ENCODE assay signal across 11 mouse cellular contexts in the genomic region with DNA sequence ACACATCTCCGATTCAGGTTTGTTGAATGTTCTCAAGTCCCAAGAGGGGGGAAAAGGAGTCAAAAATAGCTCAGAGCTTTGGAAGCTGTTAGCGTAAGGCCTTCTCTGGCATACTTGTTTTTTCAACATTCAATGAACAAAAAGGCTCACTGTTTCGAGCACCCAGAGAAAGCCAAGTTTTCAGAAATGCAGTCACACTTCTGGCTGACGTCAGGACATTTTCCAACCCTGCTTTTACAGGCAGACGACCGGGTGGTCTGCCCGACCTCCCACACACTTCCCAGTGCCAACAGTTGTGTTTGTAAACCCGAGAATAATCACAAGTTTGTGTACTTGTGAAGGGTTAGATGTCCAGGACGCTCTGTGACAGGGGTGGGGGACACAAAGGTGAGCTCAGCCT.
DNase-seq lines count a peak whose midpoint lies in the region; ATAC-seq and TF ChIP-seq lines count a peak whose summit lies in the region.
"Had no signal": no experiment of that assay in that cellular context is flagged by ENCODE, and none has a peak within 500 bp of the region (broad histone marks: within the 10 kb centered on the region; RNA-seq: fewer than 3 reads in every experiment).

No protein-coding gene starts in this region.

- no peak overlapping the region for H3K4me2 ChIP-seq in hindbrain, postnatal 0 days (ENCODE audit: low read depth, low read length)
- H3K4me2 ChIP-seq in hindbrain, embryonic 14.5 days (replicated peaks) = no peak overlapping the region
- no peak overlapping the region for H3K4me2 ChIP-seq in limb, embryonic 14.5 days (replicated peaks; ENCODE audit: low read depth, low read length, severe bottlenecking)
- H3K4me2 ChIP-seq: forebrain, embryonic 15.5 days had no signal

- no peak for ATAC-seq in hindbrain, postnatal 0 days
- ATAC-seq in hindbrain, embryonic 14.5 days (ENCODE audit: low FRiP score) = no peak
- peak; percentile 83 for ATAC-seq in limb, embryonic 14.5 days (ENCODE audit: low FRiP score, low read depth)
- ATAC-seq: forebrain, embryonic 15.5 days had no signal

- H3K27me3 ChIP-seq in hindbrain, postnatal 0 days (ENCODE audit: insufficient read depth, low read length) = no peaks in the 10 kb centered on the region
- H3K27me3 ChIP-seq in hindbrain, embryonic 14.5 days (ENCODE audit: control insufficient read depth, insufficient read depth, low read length) = no peaks in the 10 kb centered on the region
- H3K27me3 ChIP-seq in limb, embryonic 14.5 days (ENCODE audit: control insufficient read depth, insufficient read depth, low read length) = no peaks in the 10 kb centered on the region
- H3K27me3 ChIP-seq: forebrain, embryonic 15.5 days had no signal

- H3K4me1 ChIP-seq in hindbrain, postnatal 0 days (ENCODE audit: insufficient read depth, low read length) = no peaks in the 10 kb centered on the region
- no peaks in the 10 kb centered on the region for H3K4me1 ChIP-seq in hindbrain, embryonic 14.5 days (replicated peaks; ENCODE audit: control insufficient read depth, insufficient read depth, low read length)
- H3K4me1 ChIP-seq in limb, embryonic 14.5 days (ENCODE audit: control insufficient read depth, insufficient read depth, low read length) = peaks cover 5% of the 10 kb centered on the region; the same call in 1 of the 2 replicates
- H3K4me1 ChIP-seq: forebrain, embryonic 15.5 days had no signal

- no peaks in the 10 kb centered on the region for H3K9me3 ChIP-seq in hindbrain, postnatal 0 days (ENCODE audit: low read length)
- H3K9me3 ChIP-seq in hindbrain, embryonic 14.5 days (ENCODE audit: control insufficient read depth, low read length) = no peaks in the 10 kb centered on the region
- no peaks in the 10 kb centered on the region for H3K9me3 ChIP-seq in limb, embryonic 14.5 days (ENCODE audit: control insufficient read depth, low read length)
- H3K9me3 ChIP-seq: forebrain, embryonic 15.5 days had no signal

- no peak overlapping the region for H3K4me3 ChIP-seq in hindbrain, postnatal 0 days (ENCODE audit: low read length)
- no peak overlapping the region for H3K4me3 ChIP-seq in hindbrain, embryonic 14.5 days (replicated peaks; ENCODE audit: low read length)
- no peak overlapping the region for H3K4me3 ChIP-seq in limb, embryonic 14.5 days (replicated peaks; ENCODE audit: low read length)
- H3K4me3 ChIP-seq: forebrain, embryonic 15.5 days had no signal

- no peak for TF ChIP-seq CTCF in hindbrain, postnatal 0 days (IDR thresholded peaks at IDR 0.05; ENCODE audit: low read depth)

- WGBS in hindbrain, postnatal 0 days = 52% methylated on average over 9 of the region's 9 CpGs
- 69% methylated on average over 9 of the region's 9 CpGs for WGBS in hindbrain, embryonic 14.5 days
- 43% methylated on average over 9 of the region's 9 CpGs for WGBS in limb, embryonic 14.5 days

- no peaks in the 10 kb centered on the region for H3K36me3 ChIP-seq in hindbrain, postnatal 0 days (ENCODE audit: insufficient read depth, low read length)
- H3K36me3 ChIP-seq in hindbrain, embryonic 14.5 days (replicated peaks; ENCODE audit: control insufficient read depth, insufficient read depth) = no peaks in the 10 kb centered on the region
- no peaks in the 10 kb centered on the region for H3K36me3 ChIP-seq in limb, embryonic 14.5 days (ENCODE audit: control insufficient read depth, insufficient read depth, low read length)
- H3K36me3 ChIP-seq: forebrain, embryonic 15.5 days had no signal

- peak; percentile 17 for DNase-seq in cerebellum, adult 9-10 months
- DNase-seq in cerebellum, adult 11 months = no peak
- DNase-seq in hindbrain, postnatal 0 days (ENCODE audit: low spot score) = peak; percentile 37
- no peak for DNase-seq in hindbrain, embryonic 14.5 days (ENCODE audit: low spot score)
- DNase-seq in NIH3T3 (ENCODE audit: low read depth) = peak; percentile 59
- DNase-seq in limb, embryonic 14.5 days (ENCODE audit: low spot score) = peak; percentile 79
- DNase-seq in embryo, embryonic 11 days = no peak
- DNase-seq in testis, postnatal 14 days (ENCODE audit: low spot score) = no peak
- DNase-seq: liver; thymus, postnatal 4 days had no signal

- no peak for TF ChIP-seq POLR2A in limb, embryonic 14.5 days (IDR thresholded peaks at IDR 0.05; ENCODE audit: borderline replicate concordance, extremely low read depth, insufficient read depth, insufficient read length)

- no peak overlapping the region for H3K27ac ChIP-seq in hindbrain, postnatal 0 days
- H3K27ac ChIP-seq in hindbrain, embryonic 14.5 days = no peak overlapping the region
- H3K27ac ChIP-seq in limb, embryonic 14.5 days (replicated peaks; ENCODE audit: low read depth, low read length) = peak overlapping the region; percentile 77
- H3K27ac ChIP-seq: forebrain, embryonic 15.5 days had no signal

- H3K9ac ChIP-seq in hindbrain, postnatal 0 days (replicated peaks; ENCODE audit: low read length) = no peak overlapping the region
- H3K9ac ChIP-seq in hindbrain, embryonic 14.5 days = no peak overlapping the region
- no peak overlapping the region for H3K9ac ChIP-seq in limb, embryonic 14.5 days (ENCODE audit: low read depth, low read length, severe bottlenecking)
- H3K9ac ChIP-seq: forebrain, embryonic 15.5 days had no signal

Comparison
In these comparisons a context has a peak if more than half of its experiments do, and no peak if none do; other contexts are left out.
1. DNase-seq: peak in cerebellum, adult 9-10 months (single experiment), hindbrain, postnatal 0 days (single experiment), NIH3T3 (single experiment) and limb, embryonic 14.5 days (single experiment); none in cerebellum, adult 11 months (single experiment), hindbrain, embryonic 14.5 days (single experiment), embryo, embryonic 11 days (single experiment) and testis, postnatal 14 days (single experiment).